Mouse (Mus musculus): ENCODE measurements around the gene Grip1.

Grip1 gene

DNA sequence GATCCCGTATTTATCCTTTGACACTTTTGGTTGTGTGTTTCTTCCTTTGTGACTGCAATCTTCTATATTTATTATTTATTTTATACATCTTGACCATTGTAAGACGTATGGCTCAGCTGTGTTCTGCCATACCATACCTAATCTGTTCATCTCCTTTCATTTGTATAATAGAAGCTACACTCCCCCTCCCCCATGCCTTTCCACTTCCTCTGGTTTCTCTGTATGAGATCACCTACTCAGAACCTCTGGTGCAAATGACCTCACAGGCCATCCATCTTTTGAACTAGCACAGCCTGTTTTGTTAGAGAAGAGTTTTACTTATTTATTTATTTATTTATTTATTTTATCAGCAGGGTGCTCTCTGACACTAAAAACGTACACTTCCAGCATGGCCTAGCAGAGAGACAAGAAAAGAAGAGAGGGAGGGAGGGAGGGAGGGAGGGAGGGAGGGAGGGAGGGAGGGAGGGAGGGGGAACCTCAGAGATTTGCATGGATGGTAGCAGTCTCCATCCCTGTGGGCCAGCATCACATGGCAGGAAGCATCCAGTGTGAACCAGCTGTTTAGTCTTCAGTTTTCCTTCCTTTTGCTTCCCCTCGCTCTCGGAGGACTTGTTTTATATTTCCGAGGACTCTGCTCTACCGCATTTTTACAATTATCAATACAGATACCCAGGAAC lies 207.2 kb downstream of the Grip1 start:
- DNase-seq (ENCODE audit: low spot score in 2 of 2): no peak

DNA sequence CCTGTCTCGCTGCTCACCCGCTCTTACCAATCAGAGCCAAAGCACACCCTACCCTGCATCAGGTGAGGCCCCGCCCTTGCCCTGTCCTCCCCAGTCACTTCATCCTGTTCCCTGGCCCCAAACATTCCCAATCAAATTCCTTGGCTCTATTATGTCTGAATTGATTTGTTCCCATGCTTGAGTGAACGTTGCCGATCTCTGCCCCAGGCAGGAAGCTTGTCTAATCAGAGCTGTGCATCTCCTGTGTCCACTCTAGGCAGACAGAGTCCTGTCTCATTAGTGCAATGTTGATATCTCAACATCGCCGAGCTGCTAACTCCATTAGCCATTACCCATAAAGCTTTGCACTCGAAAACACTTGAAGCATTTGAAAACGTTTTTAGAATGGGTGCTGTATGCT lies 210.0 kb downstream of the Grip1 start:
- no peak for DNase-seq (ENCODE audit: low spot score in 2 of 2)

DNA sequence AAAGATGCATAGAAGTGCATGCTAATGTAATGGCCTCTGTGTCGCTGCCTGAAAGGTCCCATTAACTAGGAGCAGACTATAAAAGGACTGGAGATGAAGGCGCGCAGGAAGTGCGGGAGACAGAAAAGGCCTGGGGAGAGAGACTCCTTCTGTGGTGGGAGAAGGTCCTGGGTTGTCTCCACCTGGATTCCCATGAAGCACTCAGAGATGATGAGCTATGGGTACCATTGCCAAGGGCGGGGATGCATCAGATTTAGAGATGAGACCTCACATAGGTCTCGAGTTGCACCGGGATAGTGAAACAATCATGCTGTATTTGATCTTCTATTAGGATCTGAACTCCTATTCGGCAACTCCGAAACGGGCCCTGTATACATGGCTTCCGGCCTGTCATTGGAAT lies 212.8 kb downstream of the Grip1 start:
- DNase-seq (ENCODE audit: low spot score in 2 of 2): no peak

DNA sequence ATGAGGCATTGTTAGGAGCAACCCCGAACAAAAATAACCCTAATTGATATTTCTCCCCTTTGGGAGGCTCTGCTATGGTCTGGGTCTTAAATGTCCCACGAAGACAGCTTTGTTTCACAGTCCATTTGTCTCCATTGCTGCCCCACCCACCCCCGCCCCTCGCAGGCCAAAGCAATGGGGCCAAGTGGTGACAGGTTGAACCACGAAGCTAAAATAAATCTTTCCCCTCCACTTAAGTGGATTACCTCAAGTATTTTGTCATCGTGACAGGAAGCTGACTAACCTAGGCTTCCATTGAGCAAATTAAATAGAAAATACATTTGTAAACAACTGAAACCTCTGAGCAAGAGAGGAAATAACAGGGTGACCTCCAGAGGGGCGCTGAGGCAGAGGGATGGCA lies 216.8 kb downstream of the Grip1 start:
- no peak for DNase-seq (ENCODE audit: low spot score in 2 of 2)

DNA sequence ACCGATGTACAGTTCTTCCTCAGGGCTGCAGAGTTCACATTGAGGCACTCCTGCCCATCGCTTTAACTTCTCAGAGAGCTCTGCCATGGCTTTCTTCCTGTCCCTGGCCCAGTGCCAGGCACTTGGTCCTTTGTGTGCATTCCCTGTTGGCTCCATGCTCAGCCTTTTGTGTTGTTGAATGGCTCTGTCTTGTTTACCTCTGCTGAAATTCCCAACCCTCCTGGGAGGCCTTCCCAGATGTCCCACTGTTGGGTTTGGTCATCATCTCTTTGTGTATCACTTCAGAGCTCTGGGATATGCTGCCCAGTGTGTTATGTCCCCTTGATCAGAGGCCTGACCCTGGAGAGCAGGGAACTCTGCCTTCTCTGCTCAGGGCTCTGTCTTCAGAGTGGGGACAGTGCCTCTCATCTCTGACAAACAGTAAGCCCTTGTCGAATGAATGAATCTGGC lies 230.8 kb downstream of the Grip1 start:
- DNase-seq (ENCODE audit: low spot score in 2 of 2): no peak

DNA sequence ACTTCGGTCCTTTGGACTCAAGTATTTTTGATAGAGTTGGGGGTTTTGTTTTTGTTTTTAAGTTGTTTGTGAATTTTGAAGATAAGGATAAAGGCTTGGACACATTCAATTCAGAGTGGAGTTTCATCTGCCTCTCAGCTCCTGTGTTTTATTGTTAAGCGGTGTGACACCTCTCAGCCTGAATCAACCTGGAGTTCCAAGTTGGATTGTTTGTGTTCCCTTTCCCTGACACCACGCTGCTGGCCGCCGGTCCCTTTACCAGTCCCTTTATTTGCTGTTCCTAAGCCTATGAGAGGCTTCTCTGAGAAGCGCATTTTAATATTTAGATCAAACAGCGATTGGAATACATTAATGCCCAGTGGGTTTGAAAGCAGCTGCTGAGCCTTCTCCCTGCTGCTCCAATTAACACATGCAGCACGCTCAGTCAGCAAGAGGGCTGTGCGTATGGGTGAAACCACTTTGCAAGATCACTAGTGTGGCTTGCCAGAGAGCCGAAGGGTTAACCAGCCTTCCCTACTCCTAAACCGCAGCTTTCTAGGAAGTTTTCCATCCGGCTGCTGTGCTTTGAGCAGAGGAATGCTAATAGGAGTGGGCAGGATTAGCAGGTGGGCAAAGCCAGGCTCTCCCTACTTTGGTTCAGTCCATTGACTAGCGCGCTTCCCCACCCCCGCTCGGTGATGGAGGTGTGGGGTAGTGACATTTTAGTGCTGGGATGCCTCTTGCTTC lies 237.9 kb downstream of the Grip1 start:
- DNase-seq (ENCODE audit: low spot score in 2 of 2): no peak

DNA sequence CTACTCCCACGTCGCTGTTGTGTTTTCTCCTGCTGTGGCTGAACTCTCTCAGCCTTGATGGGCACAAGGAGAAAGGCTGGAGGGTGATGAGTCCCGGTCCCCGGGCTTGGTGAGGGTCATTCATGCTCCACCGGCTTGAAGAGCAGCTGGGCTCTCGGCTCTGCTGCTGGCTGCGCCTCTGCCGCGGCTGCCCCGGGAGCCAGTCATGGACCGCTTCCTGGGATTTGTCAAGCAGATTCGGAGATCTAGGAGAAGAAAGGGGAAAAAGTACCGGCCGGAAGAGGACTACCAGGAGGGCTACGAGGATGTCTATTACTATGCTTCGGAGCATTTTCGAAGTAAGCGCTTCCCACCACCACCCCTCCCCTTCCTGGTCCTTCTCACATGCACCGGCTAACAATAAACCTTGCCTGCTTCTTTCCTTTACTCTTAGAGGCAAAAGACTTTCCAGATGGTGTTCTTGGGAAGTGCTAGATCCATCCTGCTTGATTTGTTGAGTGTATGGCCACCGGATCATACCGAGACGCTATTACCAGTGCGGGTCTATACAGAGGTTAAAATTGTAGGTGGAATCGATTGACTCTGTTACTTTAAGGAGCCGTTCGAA lies 238.8 kb downstream of the Grip1 start:
- no peak for DNase-seq (ENCODE audit: low spot score in 2 of 2)

DNA sequence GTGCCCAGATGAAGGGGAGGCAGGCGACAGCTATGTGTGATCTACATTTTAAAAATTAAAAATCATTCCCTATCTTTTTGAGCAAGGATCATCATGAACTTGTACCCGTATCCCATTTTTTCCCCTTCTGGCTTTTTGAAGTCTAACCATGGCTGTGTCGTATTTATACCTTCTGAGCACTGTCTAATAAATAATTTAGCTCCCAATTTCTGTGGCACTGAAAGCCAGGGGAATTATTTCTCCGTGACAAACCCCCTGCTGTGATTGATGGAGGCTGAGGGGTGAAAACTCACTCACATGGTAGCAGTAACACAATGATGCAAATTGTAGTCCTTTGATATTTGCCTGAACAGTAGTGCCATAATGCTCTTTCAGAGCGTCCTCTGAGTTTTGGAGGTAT lies 239.8 kb downstream of the Grip1 start:
- DNase-seq (ENCODE audit: low spot score in 2 of 2): no peak

DNA sequence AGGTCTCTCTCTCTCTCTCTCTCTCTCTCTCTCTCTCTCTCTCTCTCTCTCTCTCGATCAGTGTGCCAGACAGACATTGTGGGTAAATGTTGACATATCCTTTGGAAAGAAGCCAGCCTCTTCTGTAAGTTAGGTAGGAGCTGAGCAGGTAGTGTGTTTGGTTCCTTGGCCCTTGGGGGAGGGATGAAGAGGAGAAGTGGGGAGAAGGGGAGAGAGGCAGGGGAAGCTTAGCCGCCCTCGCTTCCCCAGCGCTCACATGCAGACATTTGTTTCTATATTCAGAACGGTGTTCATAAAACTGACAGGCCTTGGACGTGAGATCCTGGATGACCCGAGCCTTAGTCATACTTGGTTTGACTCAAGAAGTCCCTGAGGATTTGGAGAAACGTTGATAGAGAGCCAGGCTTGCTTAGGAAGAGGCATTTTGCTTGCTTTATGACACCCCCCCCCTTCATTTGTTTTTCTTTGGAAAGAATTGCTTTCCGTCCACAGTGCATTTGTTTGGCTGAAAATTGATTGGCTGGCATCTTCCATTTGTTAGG lies 243.7 kb downstream of the Grip1 start:
- DNase-seq (ENCODE audit: low spot score in 2 of 2): no peak

DNA sequence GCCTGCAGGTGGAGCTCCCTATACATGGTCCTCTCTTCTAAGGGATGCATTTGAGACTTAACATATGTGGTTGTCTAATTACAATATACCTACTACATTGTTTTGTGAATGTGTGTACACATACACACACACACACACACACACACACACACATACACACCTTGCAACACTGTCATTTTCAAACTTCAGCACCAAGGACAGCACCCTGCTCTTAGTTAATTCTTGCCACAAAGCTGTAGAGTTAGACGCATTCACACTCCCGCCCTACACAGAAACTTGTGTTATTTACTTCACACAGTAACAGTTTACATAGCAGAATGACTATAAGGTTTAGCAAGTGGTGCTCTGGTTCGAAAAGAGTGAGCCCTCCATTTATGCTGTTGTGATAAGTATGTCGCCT lies 251.7 kb downstream of the Grip1 start:
- no peak for DNase-seq (ENCODE audit: low spot score in 2 of 2)

DNA sequence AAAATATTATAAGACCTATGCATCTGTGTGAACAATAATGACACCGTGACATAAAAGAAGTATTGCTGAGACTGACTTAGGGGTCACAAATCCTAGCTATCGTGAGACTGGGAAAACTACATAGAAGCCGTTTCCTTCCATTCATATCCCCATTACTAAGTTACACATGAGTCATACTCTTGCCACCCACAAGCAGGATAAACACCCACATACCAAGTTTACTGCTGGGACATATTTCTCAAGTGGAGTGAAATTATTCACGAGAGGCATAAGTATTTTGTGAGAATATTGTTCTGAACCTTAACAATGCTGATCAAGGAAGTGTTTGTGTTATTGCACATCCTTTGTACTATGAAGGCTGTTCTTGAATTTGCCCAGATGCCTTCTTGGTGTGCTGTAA lies 252.7 kb downstream of the Grip1 start:
- no peak for DNase-seq (ENCODE audit: low spot score in 2 of 2)

DNA sequence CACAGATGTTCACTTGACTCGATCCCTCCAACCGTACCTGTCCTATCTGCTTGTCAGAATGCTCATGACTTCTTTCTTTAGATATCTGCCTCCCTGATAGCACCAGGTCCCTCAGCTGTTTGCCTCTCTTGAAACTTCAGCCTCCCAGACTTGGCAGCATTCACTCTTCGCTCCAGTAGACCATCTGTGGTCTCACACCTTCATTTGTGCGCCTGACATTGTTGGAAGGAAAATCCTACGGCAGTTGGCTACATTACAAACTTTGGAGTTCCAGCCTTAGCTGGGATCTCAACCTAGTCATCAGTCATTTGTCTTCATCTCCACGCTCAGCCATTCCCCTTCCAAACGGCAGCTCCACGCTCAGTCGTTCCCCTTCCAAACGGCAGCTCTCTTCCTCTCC lies 253.4 kb downstream of the Grip1 start:
- DNase-seq (ENCODE audit: low spot score in 2 of 2): no peak

DNA sequence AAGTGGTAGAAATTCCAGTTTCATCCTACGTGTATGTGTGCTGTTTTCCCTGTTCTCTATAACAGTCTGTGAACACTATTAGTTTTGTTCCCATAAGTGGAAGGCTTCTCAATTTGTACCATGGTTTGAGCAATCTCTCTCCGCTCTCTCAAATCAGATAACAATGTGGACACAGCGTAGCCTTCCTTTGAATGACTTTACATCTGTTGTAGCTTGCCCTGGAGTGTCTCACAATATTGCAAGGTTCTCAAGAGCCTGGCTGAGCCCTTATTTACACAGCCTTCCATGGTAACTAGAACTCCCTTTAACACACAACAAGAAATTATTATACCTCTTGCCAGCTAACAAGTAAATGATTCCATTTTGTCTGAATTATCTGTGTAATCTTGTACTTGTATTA lies 268.3 kb downstream of the Grip1 start:
- DNase-seq (ENCODE audit: low spot score in 2 of 2): no peak

DNA sequence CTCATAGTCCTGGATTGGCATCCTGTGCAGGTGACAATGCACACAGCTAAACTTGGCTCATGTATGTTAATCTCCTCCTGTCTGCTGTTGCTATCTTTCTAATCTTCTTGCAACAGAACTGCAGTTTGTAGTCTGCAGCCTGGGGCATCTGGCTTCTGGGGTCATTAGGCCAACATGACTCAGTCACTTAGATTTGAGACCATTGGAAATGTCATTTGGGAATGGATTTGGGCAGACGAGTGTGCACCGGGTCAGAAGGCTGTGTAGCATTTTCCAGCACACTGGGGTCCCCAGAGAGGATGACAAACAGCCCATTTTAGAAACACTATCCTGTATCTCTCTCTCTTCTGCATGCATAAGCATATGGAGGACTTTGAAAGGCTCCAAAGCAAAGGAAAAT lies 268.8 kb downstream of the Grip1 start:
- DNase-seq (ENCODE audit: low spot score in 2 of 2): no peak

DNA sequence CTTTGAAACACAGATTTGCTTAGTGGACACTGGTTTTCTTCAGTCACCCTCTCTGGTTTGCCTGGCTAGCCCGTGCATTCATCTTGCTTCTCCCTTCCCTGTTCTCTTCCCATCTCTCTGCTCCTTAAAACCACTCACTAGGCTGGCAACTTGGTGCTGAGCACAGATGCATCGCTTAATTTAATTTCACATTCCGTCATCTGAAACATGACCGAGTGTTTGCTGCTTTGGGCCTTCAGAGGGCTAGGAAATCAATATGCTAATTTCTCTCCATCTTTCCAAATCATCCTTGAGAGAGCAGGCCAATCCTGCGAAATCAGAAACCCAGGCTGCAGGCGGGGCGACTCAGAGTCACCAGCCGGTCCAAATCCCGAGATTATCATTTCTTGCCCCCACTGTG lies 270.0 kb downstream of the Grip1 start:
- DNase-seq (ENCODE audit: low spot score in 2 of 2): no peak

DNA sequence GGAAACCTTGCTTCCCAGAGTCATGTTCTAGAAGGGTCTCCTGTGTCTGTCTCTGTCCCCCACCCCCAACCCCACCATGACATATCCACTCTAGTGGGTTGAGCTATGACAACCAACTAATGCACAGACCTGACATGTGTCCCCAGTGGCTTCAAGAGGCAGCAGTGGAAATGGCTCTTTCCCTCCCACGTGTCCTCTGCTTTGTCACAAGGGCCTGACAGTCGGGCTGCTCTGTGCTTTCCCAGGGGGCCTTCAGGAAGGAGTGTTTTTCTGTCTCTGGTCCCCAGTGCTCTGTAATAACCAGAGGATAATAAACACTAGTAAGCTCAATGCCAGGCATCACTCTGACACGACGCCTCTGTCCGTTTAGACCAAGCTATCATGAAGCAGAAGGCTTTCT lies 271.7 kb downstream of the Grip1 start:
- no peak for DNase-seq (ENCODE audit: low spot score in 2 of 2)

DNA sequence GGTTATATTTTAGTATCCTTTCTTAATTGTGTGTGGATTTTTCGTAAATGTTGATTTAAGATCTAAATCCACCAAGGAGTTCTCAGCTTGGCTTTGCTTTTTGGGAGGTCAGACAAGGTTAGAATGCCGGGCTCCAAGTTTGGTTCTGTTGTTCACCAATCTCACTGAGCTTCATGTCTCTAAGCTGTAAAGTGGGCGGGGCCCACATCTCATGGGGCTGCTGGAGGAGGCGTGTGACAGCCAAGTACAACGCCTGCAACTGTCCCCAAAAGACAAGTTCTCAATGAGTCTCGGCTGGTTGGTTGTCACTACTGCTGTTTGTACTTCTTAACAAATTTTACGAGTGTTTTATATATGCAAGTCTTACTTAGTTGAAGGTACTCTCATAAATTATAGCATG lies 272.3 kb downstream of the Grip1 start:
- no peak for DNase-seq (ENCODE audit: low spot score in 2 of 2)

DNA sequence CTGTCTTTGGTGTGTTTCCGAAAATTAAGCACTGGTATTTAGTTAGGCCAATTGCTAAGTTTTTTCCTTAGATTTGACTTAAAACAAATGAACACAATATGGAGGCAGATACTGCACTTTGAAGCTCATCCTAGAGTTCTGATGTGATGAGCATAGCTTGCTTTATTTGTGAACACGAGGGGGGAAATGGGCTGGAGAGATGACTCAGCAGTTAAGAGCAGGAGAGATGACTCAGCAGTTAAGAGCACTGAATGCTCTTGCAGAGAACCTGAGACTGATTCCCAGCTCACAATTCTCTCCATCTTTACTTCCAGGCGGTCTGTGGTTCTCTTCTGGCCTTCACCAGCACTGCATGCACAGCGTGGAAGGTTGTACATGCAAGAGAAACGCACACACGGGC lies 273.3 kb downstream of the Grip1 start:
- no peak for DNase-seq (ENCODE audit: low spot score in 2 of 2)

DNA sequence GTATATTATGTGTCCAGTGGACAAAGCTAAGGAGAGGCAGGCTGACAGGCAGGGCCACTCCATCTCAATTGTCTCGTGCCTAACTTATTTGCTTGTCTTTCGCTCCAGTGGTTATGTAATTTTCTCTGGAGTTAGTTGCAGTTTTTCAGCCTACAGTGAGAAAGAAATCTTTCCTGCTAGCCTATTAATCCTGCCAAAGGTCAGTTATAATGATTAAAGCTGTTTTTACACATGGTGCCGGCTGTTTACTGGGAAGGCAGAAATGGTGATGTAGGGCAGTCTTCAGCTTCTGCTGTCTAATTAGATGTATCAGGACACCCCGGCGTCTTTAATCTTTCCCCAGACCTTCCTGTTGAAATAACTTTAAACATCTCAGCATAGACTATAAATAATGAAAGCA lies 276.6 kb downstream of the Grip1 start:
- no peak for DNase-seq (ENCODE audit: low spot score in 2 of 2)

DNA sequence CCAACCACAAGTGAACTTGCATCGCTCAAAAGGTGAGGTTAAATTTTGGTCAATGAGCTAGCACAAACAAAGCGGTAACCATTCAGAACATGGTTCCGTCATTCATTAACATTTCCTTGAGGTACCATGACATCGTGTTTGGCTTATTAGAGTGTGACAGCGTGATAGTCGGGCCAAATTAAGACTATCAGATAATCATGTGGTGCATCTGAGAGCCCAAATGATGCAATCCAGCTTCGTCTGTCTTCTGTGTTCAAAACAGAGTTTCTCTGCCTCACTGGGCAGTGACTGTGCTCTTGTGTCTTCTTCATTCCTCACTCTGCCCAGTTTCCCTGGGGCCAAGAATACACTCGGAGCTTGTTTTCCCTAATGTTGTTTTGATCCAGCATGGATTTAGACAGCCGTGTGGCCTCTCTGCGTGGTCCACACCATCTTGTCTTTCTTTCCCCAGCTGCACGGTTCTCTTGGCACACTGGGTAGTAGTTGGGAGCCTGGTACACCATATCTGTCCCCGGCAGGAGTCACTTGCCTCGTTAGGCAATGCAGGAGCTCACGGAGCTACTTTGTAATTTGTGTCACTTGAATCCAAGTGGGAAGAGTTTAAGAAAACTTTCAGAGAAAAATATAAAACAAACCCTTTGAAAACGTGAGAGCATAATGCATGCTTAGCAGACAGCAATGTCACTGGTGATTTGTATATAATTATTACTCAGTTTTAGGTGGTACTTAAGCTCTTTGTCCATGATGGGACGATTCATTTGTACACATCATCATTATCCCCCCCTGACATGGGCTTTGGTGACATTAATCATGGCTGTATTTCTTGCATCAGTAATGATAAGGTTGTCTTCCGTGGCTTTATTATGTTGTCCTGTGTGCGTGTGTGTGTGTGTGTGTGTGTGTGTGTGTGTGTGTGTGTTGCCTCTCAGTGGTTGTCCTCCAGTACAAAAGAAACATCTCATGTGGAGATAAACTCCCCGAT lies 281.7 kb downstream of the Grip1 start:
- no peak for DNase-seq (ENCODE audit: low spot score in 2 of 2)

DNA sequence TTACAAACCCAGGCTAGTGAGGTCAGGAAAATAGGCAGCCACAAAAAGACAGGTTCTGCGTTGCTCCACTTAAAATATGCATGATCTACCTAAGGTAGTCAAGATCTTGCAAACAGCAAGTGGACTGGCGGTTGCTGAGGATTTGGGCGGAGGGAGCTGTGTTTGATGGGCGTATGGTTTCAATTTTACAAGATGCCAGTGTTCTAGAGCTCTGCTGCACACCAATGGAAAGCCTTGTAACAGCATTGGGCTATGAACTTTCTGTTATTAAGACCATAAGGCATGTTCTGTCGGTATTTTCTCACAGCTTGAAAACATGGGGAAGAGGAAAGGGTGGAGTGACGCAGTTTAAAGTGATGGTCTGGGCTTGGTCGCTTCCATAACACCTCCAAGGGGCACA lies 285.8 kb downstream of the Grip1 start:
- DNase-seq (ENCODE audit: low spot score in 2 of 2): no peak

DNA sequence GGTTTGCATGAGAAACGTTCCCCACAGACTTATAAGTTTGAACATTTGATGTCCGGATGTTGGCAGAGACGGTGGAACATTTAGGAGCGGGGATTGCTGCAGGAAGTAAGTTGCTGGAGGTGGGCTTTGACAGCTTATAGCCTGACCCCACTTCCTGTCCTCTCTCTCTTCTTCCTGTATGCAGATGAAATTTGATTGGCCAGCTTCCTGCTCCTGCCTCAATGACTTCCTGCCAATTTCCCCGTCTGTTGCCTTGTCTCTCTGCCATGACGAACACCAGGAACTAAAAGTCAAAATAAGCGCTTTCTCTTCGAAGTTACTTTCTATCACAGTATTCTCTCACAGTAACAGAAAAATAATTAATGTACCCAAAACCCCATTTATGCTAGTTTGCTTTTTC lies 289.1 kb downstream of the Grip1 start:
- no peak for DNase-seq (ENCODE audit: low spot score in 2 of 2)
